Mouse (Mus musculus): ENCODE measurements around the gene Tlr12. TPM values are rescaled to one million over a fixed set of nuclear protein-coding genes. Genes with fewer than 3 reads are reported as not detected.

Gene Tlr12
- polyA plus RNA-seq, 1 experiment from 2014 or later = 0.83 TPM

DNA sequence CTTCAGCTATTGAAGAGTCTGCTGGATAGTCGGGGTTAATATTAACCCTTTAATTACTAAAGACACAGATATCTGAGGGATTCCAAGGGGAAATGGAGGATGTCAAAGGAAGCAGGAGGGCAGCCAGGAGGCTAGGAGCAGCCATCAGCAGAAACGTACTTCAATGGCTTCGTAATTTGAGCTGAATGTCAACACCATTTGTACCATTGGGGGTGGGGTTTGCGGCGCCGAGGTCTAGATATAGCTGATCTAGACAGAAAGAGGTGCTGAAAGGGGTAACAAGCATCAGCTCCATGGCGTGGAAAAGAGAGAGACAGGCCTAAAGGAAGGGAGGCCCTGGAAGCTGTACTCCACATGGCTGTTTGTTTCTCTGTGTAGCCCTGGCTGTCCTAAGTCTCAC is 28.3 kb upstream of the Tlr12 start:
- Histone ChIP-seq H3K4me2 (replicated peaks) (no peak overlapping the region), H3K4me3 (no peak overlapping the region), H3K9ac (no peak overlapping the region), H3K9me3 (no peaks in the 10 kb centered on the region), H3K27ac (no peak overlapping the region), H3K36me3 (no peaks in the 10 kb centered on the region), H3K4me1 (peaks cover 45% of the 10 kb centered on the region), H3K27me3 (no peaks in the 10 kb centered on the region)
- no peak for ATAC-seq (ENCODE audit: low FRiP score, low read depth)
- 20% methylated on average over 7 of the region's 7 CpGs for WGBS

DNA sequence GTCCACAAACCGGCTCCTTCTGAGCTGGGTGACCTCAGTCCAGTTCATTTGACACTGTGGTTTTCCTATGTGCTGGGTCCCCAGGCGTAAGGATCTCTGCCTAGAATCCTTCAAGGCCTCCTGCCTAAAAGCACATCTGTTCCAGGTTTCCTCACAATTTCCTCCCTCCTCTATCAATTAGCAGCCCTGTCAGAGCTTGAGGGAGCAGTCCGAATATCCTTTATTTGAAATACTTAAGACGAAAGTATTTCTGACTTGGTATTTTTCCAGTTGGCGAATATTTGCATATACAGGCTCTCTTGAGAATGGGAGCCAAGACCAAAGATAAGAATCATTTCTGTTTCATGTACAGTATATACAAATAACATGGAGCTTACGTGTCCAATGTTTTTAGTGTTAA is 27.5 kb upstream of the Tlr12 start:
- peaks cover 42% of the 10 kb centered on the region for H3K4me1 ChIP-seq
- no peak overlapping the region for H3K27ac ChIP-seq
- ATAC-seq (ENCODE audit: low FRiP score, low read depth) = no peak
- no peak overlapping the region for H3K9ac ChIP-seq
- H3K4me2 ChIP-seq (replicated peaks) = no peak overlapping the region
- H3K27me3 ChIP-seq = no peaks in the 10 kb centered on the region
- H3K9me3 ChIP-seq = no peaks in the 10 kb centered on the region
- WGBS = 39% methylated on average over 6 of the region's 6 CpGs
- no peak overlapping the region for H3K4me3 ChIP-seq
- no peaks in the 10 kb centered on the region for H3K36me3 ChIP-seq

GRCm38 (mm10) chr4:128641766-128642717 is 23.6 kb upstream of the Tlr12 start:
- 17% methylated on average over 23 of the region's 23 CpGs for WGBS
- no peak for ATAC-seq (ENCODE audit: low FRiP score, low read depth)
- H3K4me1 ChIP-seq = peaks cover 41% of the 10 kb centered on the region
- no peaks in the 10 kb centered on the region for H3K36me3 ChIP-seq
- no peak overlapping the region for H3K4me2 ChIP-seq (replicated peaks)
- no peaks in the 10 kb centered on the region for H3K27me3 ChIP-seq
- H3K27ac ChIP-seq = no peak overlapping the region
- no peak overlapping the region for H3K9ac ChIP-seq
- no peak overlapping the region for H3K4me3 ChIP-seq
- no peaks in the 10 kb centered on the region for H3K9me3 ChIP-seq

DNA sequence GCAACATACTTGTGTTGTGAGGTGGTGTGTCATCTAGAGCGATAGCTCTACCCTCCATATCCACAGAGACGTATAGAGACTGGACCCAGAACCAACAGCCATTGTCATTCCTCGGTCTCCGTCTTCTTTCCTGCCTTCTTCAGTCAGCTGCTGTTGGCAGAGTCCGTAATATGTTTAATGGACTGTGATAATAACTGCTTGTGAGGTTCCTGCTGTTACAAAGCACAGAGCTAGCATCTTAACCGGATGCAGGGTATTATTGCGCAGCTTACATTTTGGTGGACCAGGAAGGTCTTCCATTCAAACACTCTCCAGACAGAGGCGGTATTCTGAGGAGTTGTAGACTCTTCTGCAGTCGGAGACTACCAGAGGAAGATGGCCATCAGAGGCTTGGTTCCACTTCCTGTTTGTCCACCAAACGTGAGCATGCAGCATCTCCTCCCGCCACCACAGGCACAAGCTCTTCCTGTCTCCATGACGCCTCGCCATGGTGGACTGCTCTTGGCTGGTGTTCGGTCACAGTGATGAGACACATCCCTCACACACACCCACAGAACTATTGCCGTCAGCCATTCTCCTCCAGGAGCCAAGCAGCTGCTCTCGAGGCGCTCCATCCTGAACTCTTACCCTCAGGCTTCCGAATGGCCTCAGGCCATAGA is 20.0 kb upstream of the Tlr12 start:
- WGBS = 86% methylated on average over 18 of the region's 18 CpGs
- Histone ChIP-seq H3K27ac (no peak overlapping the region), H3K4me3 (no peak overlapping the region), H3K4me1 (peaks cover 57% of the 10 kb centered on the region), H3K4me2 (replicated peaks) (no peak overlapping the region), H3K27me3 (no peaks in the 10 kb centered on the region), H3K36me3 (no peaks in the 10 kb centered on the region), H3K9me3 (no peaks in the 10 kb centered on the region), H3K9ac (no peak overlapping the region)
- ATAC-seq (ENCODE audit: low FRiP score, low read depth) = no peak

DNA sequence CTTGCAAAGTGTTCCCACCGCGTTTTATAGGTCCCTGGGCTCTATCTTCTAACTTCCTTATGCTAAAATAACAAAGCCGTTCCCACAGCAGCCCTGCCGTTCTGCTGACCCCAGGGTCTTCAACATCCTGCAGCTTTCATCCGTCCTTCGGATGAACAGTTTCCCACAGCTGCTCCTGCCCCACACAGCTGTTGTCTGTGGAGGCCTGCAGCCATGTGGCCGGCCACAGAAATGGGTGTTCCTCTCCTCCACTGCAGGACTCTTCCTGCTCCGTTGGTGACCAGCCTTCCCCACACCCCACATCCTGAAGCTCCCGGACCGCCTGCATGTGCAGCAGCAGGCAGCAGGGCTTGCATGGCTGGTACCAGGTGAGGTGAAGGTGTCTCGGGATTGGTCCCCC is 18.8 kb upstream of the Tlr12 start:
- WGBS = 15% methylated on average over 11 of the region's 11 CpGs
- peak overlapping the region; percentile 39; the same call in 1 of the 2 replicates for H3K27ac ChIP-seq
- 0 out of 2 replicates have a peak overlapping the region, but pooled peaks have one; percentile 31 for H3K9ac ChIP-seq
- no peaks in the 10 kb centered on the region for H3K36me3 ChIP-seq
- peaks cover 53% of the 10 kb centered on the region for H3K4me1 ChIP-seq
- peak; percentile 66 for ATAC-seq (ENCODE audit: low FRiP score, low read depth)
- H3K4me3 ChIP-seq = no peak overlapping the region
- H3K27me3 ChIP-seq = no peaks in the 10 kb centered on the region
- H3K9me3 ChIP-seq = no peaks in the 10 kb centered on the region
- peak overlapping the region; percentile 25 for H3K4me2 ChIP-seq (replicated peaks)

DNA sequence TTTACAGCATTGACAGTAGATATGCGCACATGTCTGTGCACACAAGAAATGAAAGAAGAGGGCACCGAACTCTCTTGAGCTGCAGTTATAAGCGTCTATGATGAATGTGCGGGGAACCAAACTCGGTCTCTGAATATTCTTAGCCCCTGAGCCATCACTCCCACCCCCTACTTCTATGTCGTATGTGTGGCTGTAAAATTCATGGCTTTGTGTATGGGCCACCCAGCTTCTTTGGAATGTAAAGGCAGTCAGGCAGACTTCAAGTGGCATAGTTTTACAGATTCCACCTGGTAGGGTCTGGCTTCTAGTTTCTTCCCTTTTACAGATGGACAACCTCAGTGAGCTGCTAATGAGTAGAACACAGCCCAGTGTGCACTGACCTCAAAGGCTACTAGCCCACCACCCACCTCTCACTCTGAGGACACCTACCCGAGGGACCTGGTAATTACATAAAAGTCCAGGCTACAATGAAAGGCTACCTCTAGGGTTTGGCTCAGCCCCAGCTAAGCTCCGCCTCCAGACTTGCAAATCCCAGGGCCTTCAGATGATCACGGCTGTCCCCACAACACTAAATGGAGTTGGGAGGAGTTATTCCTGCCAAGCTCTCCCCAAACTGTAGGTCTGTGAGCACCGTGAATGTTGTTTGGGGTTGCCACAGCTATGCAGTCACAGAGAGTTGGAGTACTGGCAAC is 17.6 kb upstream of the Tlr12 start:
- H3K27ac ChIP-seq = peak overlapping the region; percentile 84
- ATAC-seq (ENCODE audit: low FRiP score, low read depth) = peak; percentile 16; the same call in 1 of the 2 replicates
- no peak overlapping the region for H3K9ac ChIP-seq
- peaks cover 47% of the 10 kb centered on the region for H3K4me1 ChIP-seq
- no peaks in the 10 kb centered on the region for H3K36me3 ChIP-seq
- WGBS = 29% methylated on average over 10 of the region's 10 CpGs
- H3K4me2 ChIP-seq (replicated peaks) = no peak overlapping the region
- no peaks in the 10 kb centered on the region for H3K9me3 ChIP-seq
- H3K27me3 ChIP-seq = no peaks in the 10 kb centered on the region
- H3K4me3 ChIP-seq = no peak overlapping the region

- no peaks in the 10 kb centered on the region for H3K27me3 ChIP-seq
- 53% methylated on average over 7 of the region's 7 CpGs for WGBS
- H3K36me3 ChIP-seq = no peaks in the 10 kb centered on the region
- H3K9me3 ChIP-seq = no peaks in the 10 kb centered on the region
- H3K9ac ChIP-seq = no peak overlapping the region
- no peak overlapping the region for H3K4me3 ChIP-seq
- H3K4me2 ChIP-seq (replicated peaks) = no peak overlapping the region
- H3K4me1 ChIP-seq = peaks cover 47% of the 10 kb centered on the region
- no peak for ATAC-seq (ENCODE audit: low FRiP score, low read depth)
- H3K27ac ChIP-seq = peak overlapping the region; percentile 39; the same call in 1 of the 2 replicates
Observed at GRCm38 (mm10) chr4:128635451-128635850, 17.0 kb upstream of the Tlr12 start.

- no peak overlapping the region for H3K4me2 ChIP-seq (replicated peaks)
- H3K4me1 ChIP-seq = peaks cover 30% of the 10 kb centered on the region
- H3K9ac ChIP-seq = no peak overlapping the region
- ATAC-seq (ENCODE audit: low FRiP score, low read depth) = no peak
- peaks cover 7% of the 10 kb centered on the region; the same call in 1 of the 2 replicates for H3K9me3 ChIP-seq
- H3K27me3 ChIP-seq = peaks cover 17% of the 10 kb centered on the region; the same call in 1 of the 2 replicates
- no peak overlapping the region for H3K4me3 ChIP-seq
- no peaks in the 10 kb centered on the region for H3K36me3 ChIP-seq
- WGBS = 91% methylated on average over 8 of the region's 8 CpGs
- H3K27ac ChIP-seq = no peak overlapping the region
Observed at GRCm38 (mm10) chr4:128621109-128621508, 2.7 kb upstream of the Tlr12 start.

GRCm38 (mm10) chr4:128620572-128620971 is 2.2 kb upstream of the Tlr12 start:
- no peak overlapping the region for H3K27ac ChIP-seq
- 84% methylated on average over 6 of the region's 6 CpGs for WGBS
- no peak overlapping the region for H3K4me3 ChIP-seq
- no peak overlapping the region for H3K9ac ChIP-seq
- H3K4me1 ChIP-seq = peaks cover 30% of the 10 kb centered on the region
- H3K4me2 ChIP-seq (replicated peaks) = no peak overlapping the region
- peaks cover 7% of the 10 kb centered on the region; the same call in 1 of the 2 replicates for H3K9me3 ChIP-seq
- peaks cover 17% of the 10 kb centered on the region; the same call in 1 of the 2 replicates for H3K27me3 ChIP-seq
- ATAC-seq (ENCODE audit: low FRiP score, low read depth) = no peak
- H3K36me3 ChIP-seq = no peaks in the 10 kb centered on the region

- peak overlapping the region; percentile 72 for H3K27ac ChIP-seq
Observed at GRCm38 (mm10) chr4:128618963-128619362, 544 bp upstream of the Tlr12 start.

GRCm38 (mm10) chr4:128617363-128618120 is 877 bp downstream of the Tlr12 start:
- Histone ChIP-seq H3K9ac (no peak overlapping the region), H3K27ac (no peak overlapping the region), H3K36me3 (no peaks in the 10 kb centered on the region), H3K4me3 (no peak overlapping the region), H3K4me2 (replicated peaks) (peak overlapping the region; percentile 14; the same call in 1 of the 2 replicates), H3K27me3 (peaks cover 17% of the 10 kb centered on the region; the same call in 1 of the 2 replicates), H3K4me1 (peaks cover 32% of the 10 kb centered on the region), H3K9me3 (no peaks in the 10 kb centered on the region)
- no peak for ATAC-seq (ENCODE audit: low FRiP score, low read depth)
- 77% methylated on average over 17 of the region's 17 CpGs for WGBS

More at GRCm38 (mm10) chr4:128618963-128619362, 544 bp upstream of the Tlr12 start:
- 9% methylated on average over 2 of the region's 2 CpGs for WGBS
- H3K36me3 ChIP-seq = no peaks in the 10 kb centered on the region
- peaks cover 30% of the 10 kb centered on the region for H3K4me1 ChIP-seq
- H3K9me3 ChIP-seq = no peaks in the 10 kb centered on the region
- H3K4me2 ChIP-seq (replicated peaks) = peak overlapping the region; percentile 11; the same call in 1 of the 2 replicates
- peaks cover 17% of the 10 kb centered on the region; the same call in 1 of the 2 replicates for H3K27me3 ChIP-seq
- H3K4me3 ChIP-seq = no peak overlapping the region
- no peak overlapping the region; the same call in 1 of the 2 replicates for H3K9ac ChIP-seq
- no peak for ATAC-seq (ENCODE audit: low FRiP score, low read depth)

Measured in limb, embryonic 13.5 days (tissue).